25 mouse cellular contexts compared by ENCODE assay signal in genomic region chr17:43643191-43643590, GRCm38 (mm10). TPM values are rescaled to one million over a fixed set of nuclear protein-coding genes. Genes with fewer than 3 reads are reported as not detected.
A peak's percentile ranks its signal among the peaks of the same experiment; 100 is the strongest.
DNase-seq lines count a peak whose midpoint lies in the region.
"Had no signal": no experiment of that assay in that cellular context is flagged by ENCODE, and none has a peak within 500 bp of the region (broad histone marks: within the 10 kb centered on the region; RNA-seq: fewer than 3 reads in every experiment).

No protein-coding gene starts in this region.

- 36% methylated on average over 7 of the region's 7 CpGs for WGBS in heart, embryonic 10.5 days

- H3K36me3 ChIP-seq in heart, embryonic 10.5 days = no peaks in the 10 kb centered on the region
- H3K36me3 ChIP-seq: G1E had no signal

- DNase-seq in cerebellum, postnatal 10 days = peak; percentile 12 to 16
- no peak for DNase-seq in cerebellum, postnatal 14 days
- DNase-seq in heart, adult 11 months = peak; percentile 72
- DNase-seq in heart, adult 8-10 months (ENCODE audit: low spot score) = no peak
- DNase-seq in heart, embryonic 10.5 days (ENCODE audit: low spot score) = peak; percentile 71
- no peak for DNase-seq in heart, adult 18-20 months
- DNase-seq in yolk sac, embryonic 10.5 days (ENCODE audit: low spot score) = peak; percentile 9
- no peak for DNase-seq in gastrocnemius, adult 8-10 months (ENCODE audit: low spot score in 2 of 2)
- DNase-seq: adrenal gland, adult 2 months; adrenal gland, adult 8-10 months; adrenal gland, postnatal 10 days; adrenal gland, postnatal 14 days; adrenal gland, postnatal 25 days; adrenal gland, postnatal 36 days; B cell, adult 2 months; cerebellum, adult 11 months; cerebellum, adult 11-12 months had no signal

- H3K9me3 ChIP-seq in heart, embryonic 10.5 days = no peaks in the 10 kb centered on the region

- no peak overlapping the region for H3K27ac ChIP-seq in heart, embryonic 10.5 days

- no peaks in the 10 kb centered on the region for H3K27me3 ChIP-seq in heart, embryonic 10.5 days (ENCODE audit: insufficient read depth, poor library complexity, severe bottlenecking)
- H3K27me3 ChIP-seq: CH12.LX, Patski had no signal

- H3K4me1 ChIP-seq in heart, embryonic 10.5 days = peaks cover 26% of the 10 kb centered on the region; the same call in 1 of the 2 replicates

- no peak overlapping the region for H3K4me3 ChIP-seq in heart, embryonic 10.5 days

RNA-seq across cellular contexts. Expression of gene Tdrd6, which starts 13.1 kb away (rescaled TPM):
- under 1 TPM in 1 of 4 experiments, not detected in 3; 0.03 TPM for total RNA-seq in heart, adult 8-10 months (2022)
- 0.04 TPM in 1 of 2 replicates, not detected in the other for polyA plus RNA-seq in heart, embryonic 10.5 days (2016; fragmentation: Nextera tagmentation; extraction: Ambion mirVana)
- not detected for total RNA-seq in heart, adult 18-20 months (2021)
- total RNA-seq in gastrocnemius, adult 8-10 months (2022) = not detected
- total RNA-seq: adrenal gland, adult 18-20 months; adrenal gland, adult 2 months; adrenal gland, adult 8-10 months; adrenal gland, postnatal 10 days; adrenal gland, postnatal 14 days; adrenal gland, postnatal 25 days; adrenal gland, postnatal 36 days; CH12.LX; MEL had no signal
- polyA plus RNA-seq: activated CD4-positive, CD25-positive, alpha-beta regulatory T cell, adult 4 months; adrenal gland, adult 2 months; C2C12; CD4-positive, CD25-positive, alpha-beta regulatory T cell, adult 4 months; G1E had no signal

RNA-seq across cellular contexts. Expression of gene Slc25a27, which starts 23.8 kb away (rescaled TPM):
- total RNA-seq in heart, adult 8-10 months (2022) = 1 to 10 TPM; 1.3 to 4.1 (median 3.5) TPM
- 12.5 and 19.9 TPM in 2 replicates for polyA plus RNA-seq in heart, embryonic 10.5 days (2016; fragmentation: Nextera tagmentation; extraction: Ambion mirVana)
- total RNA-seq in heart, adult 18-20 months (2021) = 1 to 10 TPM; 1.7 to 3.2 TPM
- total RNA-seq in gastrocnemius, adult 8-10 months (2022) = 1 to 10 TPM; 4.7 to 5.8 (median 5.1) TPM
- total RNA-seq: MEL had no signal
- polyA plus RNA-seq: G1E had no signal

RNA-seq across cellular contexts. Expression of gene Cyp39a1, which starts 24.0 kb away (rescaled TPM):
- 1 to 10 TPM; 4.3 to 6.4 (median 5.3) TPM for total RNA-seq in heart, adult 8-10 months (2022)
- 14.7 and 20.2 TPM in 2 replicates for polyA plus RNA-seq in heart, embryonic 10.5 days (2016; fragmentation: Nextera tagmentation; extraction: Ambion mirVana)
- total RNA-seq in heart, adult 18-20 months (2021) = 1 to 10 TPM; 4.5 to 4.6 TPM
- total RNA-seq in gastrocnemius, adult 8-10 months (2022) = 1 to 10 TPM; 2.7 to 3.5 (median 2.8) TPM
- total RNA-seq: G1E, MEL had no signal
- polyA plus RNA-seq: G1E had no signal

Comparison
In these comparisons a context has a peak if more than half of its experiments do, and no peak if none do; other contexts are left out.
1. DNase-seq: peak in cerebellum, postnatal 10 days (2 of 2), heart, adult 11 months (single experiment), heart, embryonic 10.5 days (single experiment) and yolk sac, embryonic 10.5 days (single experiment); none in cerebellum, postnatal 14 days (0 of 2), heart, adult 8-10 months (single experiment), heart, adult 18-20 months (0 of 2) and gastrocnemius, adult 8-10 months (0 of 2).